Mouse (Mus musculus) myocyte (in vitro differentiated cells): ENCODE measurements around the gene Ifnar2.

Experiments
- CEBPB ChIP-seq: IDR thresholded peaks from 2 replicates; pipeline ENCODE4 v1.6.1; 2011; ENCODE audit warnings: mild to moderate bottlenecking, moderate library complexity; ENCODE audit not compliant: poor library complexity, insufficient read depth, severe bottlenecking
- E2F4 ChIP-seq: IDR thresholded peaks from one replicate; pipeline ENCODE4 v1.6.1; 2011; ENCODE audit warnings: mild to moderate bottlenecking, control low read depth, moderate library complexity; ENCODE audit not compliant: insufficient read depth
- MAX ChIP-seq: IDR thresholded peaks from one replicate; pipeline ENCODE4 v1.6.1; 2011; ENCODE audit warnings: low read depth, mild to moderate bottlenecking, control low read depth
- MYOD1 ChIP-seq, 3 experiments: IDR thresholded peaks; one replicate each; pipeline ENCODE4 v1.6.1; 2011; ENCODE audit warnings: control low read depth in 2 of 3, low read depth in 2 of 3, mild to moderate bottlenecking in 2 of 3, moderate library complexity in 1 of 3; ENCODE audit not compliant: insufficient read length in 2 of 3, control insufficient read depth in 1 of 3
- MYOG ChIP-seq, 3 experiments: IDR thresholded peaks; one replicate each; pipeline ENCODE4 v1.6.1; 2011; ENCODE audit warnings: control low read depth in 2 of 3, low read depth in 2 of 3, mild to moderate bottlenecking in 2 of 3; ENCODE audit not compliant: insufficient read length in 2 of 3, control insufficient read depth in 1 of 3, insufficient read depth in 1 of 3
- POLR2A ChIP-seq: IDR thresholded peaks from one replicate; pipeline ENCODE4 v1.6.1; 2011; ENCODE audit warnings: low read depth, mild to moderate bottlenecking, control low read depth, moderate library complexity; ENCODE audit not compliant: insufficient read length
- POLR2AphosphoS2 ChIP-seq: IDR thresholded peaks from one replicate; pipeline ENCODE4 v1.6.1; 2011; ENCODE audit warnings: low read depth, control low read depth; ENCODE audit not compliant: insufficient read length
- REST ChIP-seq: IDR thresholded peaks from one replicate; pipeline ENCODE4 v1.6.1; 2011; ENCODE audit warnings: mild to moderate bottlenecking, control low read depth, moderate library complexity; ENCODE audit not compliant: insufficient read depth, insufficient read length
- SRF ChIP-seq: IDR thresholded peaks from one replicate; pipeline ENCODE4 v1.6.1; 2011; ENCODE audit warnings: low read depth; ENCODE audit not compliant: control insufficient read depth, insufficient read length
- TCF12 ChIP-seq: IDR thresholded peaks from one replicate; pipeline ENCODE4 v1.6.1; 2011; ENCODE audit warnings: mild to moderate bottlenecking, control low read depth; ENCODE audit not compliant: poor library complexity, insufficient read depth, severe bottlenecking
- TCF3 ChIP-seq: IDR thresholded peaks from one replicate; pipeline ENCODE4 v1.6.1; 2011; ENCODE audit warnings: low read depth, control low read depth; ENCODE audit not compliant: insufficient read length
- USF1 ChIP-seq: IDR thresholded peaks from one replicate; pipeline ENCODE4 v1.6.1; 2011; ENCODE audit warnings: low read depth, mild to moderate bottlenecking, control low read depth, moderate library complexity

DNA sequence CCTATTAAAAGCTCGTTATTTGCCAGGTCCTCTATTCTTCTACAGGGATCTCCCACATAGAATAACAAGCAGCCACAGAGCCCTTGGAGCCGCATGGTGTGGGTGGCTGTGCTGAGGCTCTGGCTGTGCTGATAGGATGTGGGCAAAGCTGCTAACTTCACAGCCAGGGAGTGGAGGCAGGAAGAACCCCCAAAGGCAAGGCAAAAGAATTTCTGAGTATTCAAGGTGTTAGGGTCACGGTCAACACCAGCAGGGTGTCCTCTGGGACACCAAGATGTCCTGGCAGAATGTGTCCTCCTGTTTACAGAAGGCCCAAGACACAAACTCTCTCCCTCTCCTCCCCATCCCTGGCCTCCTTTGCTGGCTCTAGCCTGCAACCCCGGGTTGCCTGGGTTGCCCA, 69.9 kb downstream of the Ifnar2 start:
- TF ChIP-seq POLR2A (no peak), MYOD1 (IDR thresholded peaks at IDR 0.05; ENCODE audit: control insufficient read depth in 1 of 3, insufficient read length in 2 of 3, low read depth in 2 of 3) (no peak), USF1 (no peak), MYOG (IDR thresholded peaks at IDR 0.05; ENCODE audit: control insufficient read depth in 1 of 3, insufficient read depth in 1 of 3, insufficient read length in 2 of 3, low read depth in 2 of 3) (no peak), REST (no peak), POLR2AphosphoS2 (no peak), TCF12 (no peak), E2F4 (no peak), CEBPB (no peak), MAX (no peak), SRF (no peak), TCF3 (no peak)
